Mouse (Mus musculus) stomach, embryonic 14.5 days (tissue): ENCODE data around the gene Nanp. TPM values are rescaled to one million over a fixed set of nuclear protein-coding genes. Genes with fewer than 3 reads are reported as not detected.

Experiments used
- ATAC-seq: fragments of 200-750 bp; cut with Nextera tagmentation; 2 replicates; pipeline ENCODE4 v1.8.0; 2017; ENCODE audit warnings: low read depth, moderate TSS enrichment; ENCODE audit not compliant: insufficient number of reproducible peaks, insufficient read depth, low FRiP score
- H3K27ac ChIP-seq: fragments of 300-500 bp; sonication (generic); 2 replicates; pipeline ENCODE4 v1.5.1; 2014; ENCODE audit warnings: mild to moderate bottlenecking, low read length, moderate library complexity, mixed read lengths
- H3K27me3 ChIP-seq: fragments of 300-500 bp; sonication (generic); 2 replicates; pipeline ENCODE4 v1.6.1; 2014; ENCODE audit warnings: low read length, control low read depth, mixed read lengths; ENCODE audit not compliant: control insufficient read depth, insufficient read depth
- H3K36me3 ChIP-seq: fragments of 300-500 bp; sonication (generic); 2 replicates; pipeline ENCODE4 v1.6.1; 2014; ENCODE audit warnings: mild to moderate bottlenecking, control low read depth, low read length, moderate library complexity, mixed read lengths; ENCODE audit not compliant: control insufficient read depth, insufficient read depth
- H3K4me1 ChIP-seq: fragments of 300-500 bp; sonication (generic); 2 replicates; pipeline ENCODE4 v1.6.1; 2014; ENCODE audit warnings: low read length, control low read depth, mixed read lengths; ENCODE audit not compliant: control insufficient read depth, insufficient read depth
- H3K4me2 ChIP-seq: fragments of 300-500 bp; sonication (generic); replicated peaks from 2 replicates; pipeline ENCODE4 v1.6.1; 2014; ENCODE audit warnings: low read depth, low read length, control low read depth
- H3K4me3 ChIP-seq: fragments of 300-500 bp; sonication (generic); 2 replicates; pipeline ENCODE4 v1.5.1; 2014; ENCODE audit warnings: low read depth, low read length, control low read depth
- H3K9ac ChIP-seq: fragments of 300-500 bp; sonication (generic); replicated peaks from 2 replicates; pipeline ENCODE4 v1.6.1; 2014; ENCODE audit warnings: low read depth, mild to moderate bottlenecking, control low read depth, low read length, moderate library complexity, mixed read lengths
- H3K9me3 ChIP-seq: fragments of 300-500 bp; sonication (generic); 2 replicates; pipeline ENCODE4 v1.6.1; 2016; ENCODE audit warnings: low read depth, low read length, control low read depth; ENCODE audit not compliant: control insufficient read depth
- WGBS: fragments of 180-500 bp; shearing (Covaris S2); extraction: QIAGEN DNeasy Blood & Tissue Kit; methylation state at CpG from one replicate; pipeline ENCODE4 v1.1.7; 2014; 5-methylcytosine and 5-hydroxymethylcytosine counted together
- polyA plus RNA-seq: library from polyadenylated mRNA; unstranded; fragments of >200 nt; fragmentation: Nextera tagmentation; extraction: Ambion mirVana; gene quantifications from 2 replicates; pipeline ENCODE4 v1.2.1, GENCODE M21; 2014

Nanp gene
- polyA plus RNA-seq, 1 experiment from 2014 or later, result 48.7 TPM

GRCm38 (mm10) chr2:150991050-150991449, 48.1 kb downstream of the Nanp start:
- Histone ChIP-seq H3K36me3 (no peaks in the 10 kb centered on the region), H3K4me1 (no peaks in the 10 kb centered on the region), H3K9ac (no peak overlapping the region), H3K9me3 (no peaks in the 10 kb centered on the region), H3K27ac (no peak overlapping the region), H3K4me3 (no peak overlapping the region), H3K4me2 (no peak overlapping the region), H3K27me3 (no peaks in the 10 kb centered on the region)
- 87% methylated on average over 4 of the region's 4 CpGs for WGBS
- no peak for ATAC-seq

- 84% methylated on average over 2 of the region's 2 CpGs for WGBS
- Histone ChIP-seq H3K9ac (no peak overlapping the region), H3K27ac (no peak overlapping the region), H3K27me3 (no peaks in the 10 kb centered on the region), H3K4me1 (no peaks in the 10 kb centered on the region), H3K4me3 (no peak overlapping the region), H3K4me2 (no peak overlapping the region), H3K36me3 (no peaks in the 10 kb centered on the region), H3K9me3 (no peaks in the 10 kb centered on the region)
- ATAC-seq, result no peak
These were observed 48.7 kb downstream of the Nanp start for GRCm38 (mm10) chr2:150990506-150990905.

- H3K36me3 ChIP-seq, result no peaks in the 10 kb centered on the region
- H3K9ac ChIP-seq, result no peak overlapping the region
- WGBS, result 95% methylated on average over 2 of the region's 2 CpGs
- ATAC-seq, result no peak
- H3K27ac ChIP-seq, result no peak overlapping the region
- no peak overlapping the region for H3K4me3 ChIP-seq
- H3K4me1 ChIP-seq, result no peaks in the 10 kb centered on the region
- H3K9me3 ChIP-seq, result no peaks in the 10 kb centered on the region
- no peaks in the 10 kb centered on the region for H3K27me3 ChIP-seq
- H3K4me2 ChIP-seq, result no peak overlapping the region
These were observed 53.8 kb downstream of the Nanp start for GRCm38 (mm10) chr2:150985359-150985758.

- Histone ChIP-seq H3K9ac (no peak overlapping the region), H3K27me3 (no peaks in the 10 kb centered on the region), H3K4me3 (no peak overlapping the region), H3K36me3 (peaks cover 3% of the 10 kb centered on the region; the same call in 1 of the 2 replicates), H3K27ac (no peak overlapping the region), H3K4me2 (no peak overlapping the region), H3K4me1 (no peaks in the 10 kb centered on the region), H3K9me3 (no peaks in the 10 kb centered on the region)
- no peak for ATAC-seq
These were observed 57.1 kb downstream of the Nanp start for GRCm38 (mm10) chr2:150982051-150982450.

GRCm38 (mm10) chr2:150981524-150981923, 57.7 kb downstream of the Nanp start:
- Histone ChIP-seq H3K36me3 (peaks cover 3% of the 10 kb centered on the region; the same call in 1 of the 2 replicates), H3K4me1 (no peaks in the 10 kb centered on the region), H3K4me2 (no peak overlapping the region), H3K9ac (no peak overlapping the region), H3K27ac (no peak overlapping the region), H3K27me3 (no peaks in the 10 kb centered on the region), H3K9me3 (no peaks in the 10 kb centered on the region), H3K4me3 (no peak overlapping the region)
- ATAC-seq, result no peak
- 57% methylated on average over 7 of the region's 7 CpGs for WGBS

- Histone ChIP-seq H3K9me3 (no peaks in the 10 kb centered on the region), H3K9ac (no peak overlapping the region), H3K4me2 (no peak overlapping the region), H3K4me3 (no peak overlapping the region), H3K27ac (no peak overlapping the region), H3K4me1 (no peaks in the 10 kb centered on the region), H3K27me3 (no peaks in the 10 kb centered on the region), H3K36me3 (peaks cover 3% of the 10 kb centered on the region; the same call in 1 of the 2 replicates)
- no peak for ATAC-seq
- WGBS, result 90% methylated on average over 14 of the region's 14 CpGs
These were observed 59.2 kb downstream of the Nanp start for GRCm38 (mm10) chr2:150979861-150980620.

Other genes starting within 250 kb of the Nanp start
- gene Abhd12, start 134.7 kb downstream of the Nanp start, polyA plus RNA-seq, result 59.5 and 63.0 TPM in 2 replicates
- 43.5 and 44.8 TPM in 2 replicates for gene Gins1, start 134.0 kb downstream of the Nanp start, polyA plus RNA-seq
- 13.0 and 14.0 TPM in 2 replicates for gene Ninl, start within 50 bp of the Nanp start, polyA plus RNA-seq
- not detected in 2 replicates for gene Gm14151, start 53.0 kb upstream of the Nanp start, polyA plus RNA-seq
- not detected in 2 replicates for gene Gm14147, start 58.8 kb upstream of the Nanp start, polyA plus RNA-seq